Mouse (Mus musculus): ENCODE measurements around the gene Pkdcc. TPM values are rescaled to one million over a fixed set of nuclear protein-coding genes. Genes with fewer than 3 reads are reported as not detected.

The Pkdcc gene
- polyA plus RNA-seq, 1 experiment from 2014 or later, result 16.4 TPM

DNA sequence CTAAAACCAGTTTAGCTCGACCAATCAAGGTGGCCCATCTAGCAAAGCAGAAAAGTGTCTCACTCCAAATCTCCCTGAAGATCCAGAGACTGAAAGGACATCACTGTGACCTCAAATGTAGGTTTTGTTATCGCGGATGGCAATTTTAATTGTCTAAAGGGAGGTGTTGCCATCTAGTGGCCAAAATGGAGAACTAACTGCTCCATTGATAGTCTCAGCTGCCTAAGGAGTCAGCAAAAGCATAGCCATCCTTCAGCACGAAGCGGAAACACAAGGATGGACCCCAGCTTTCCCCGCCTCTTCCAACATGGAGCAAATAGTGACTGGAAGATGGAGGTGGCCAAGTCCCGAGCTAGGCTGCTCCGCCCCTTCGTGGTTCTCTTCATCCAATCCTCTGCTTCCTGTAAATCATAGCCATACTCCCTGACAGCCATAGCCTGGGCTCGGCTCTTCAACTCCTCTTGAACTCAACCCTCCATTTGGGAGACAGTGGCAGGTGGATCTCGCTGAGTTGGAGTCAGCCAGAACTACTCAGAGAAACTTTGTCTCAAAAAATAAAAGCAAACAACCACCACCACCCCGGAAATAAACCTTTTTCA lies 38.1 kb downstream of the Pkdcc start:
- no peak overlapping the region for H3K4me3 ChIP-seq (replicated peaks; ENCODE audit: low read length)
- H3K36me3 ChIP-seq (ENCODE audit: control insufficient read depth, insufficient read depth, low read length), result no peaks in the 10 kb centered on the region
- no peak overlapping the region for H3K9ac ChIP-seq (ENCODE audit: low read length)
- H3K27me3 ChIP-seq (ENCODE audit: control insufficient read depth, insufficient read depth, low read length), result no peaks in the 10 kb centered on the region
- peak; percentile 34; the same call in 1 of the 2 replicates for ATAC-seq (ENCODE audit: insufficient read depth, low FRiP score)
- no peaks in the 10 kb centered on the region for H3K9me3 ChIP-seq (replicated peaks; ENCODE audit: control insufficient read depth, low read length)
- peaks cover 9% of the 10 kb centered on the region; the same call in 1 of the 2 replicates for H3K4me1 ChIP-seq (ENCODE audit: control insufficient read depth, insufficient read depth, low read length)
- no peak overlapping the region for H3K27ac ChIP-seq (ENCODE audit: low read length)
- WGBS, result 27% methylated on average over 12 of the region's 12 CpGs
- H3K4me2 ChIP-seq (ENCODE audit: low read depth, low read length), result no peak overlapping the region

DNA sequence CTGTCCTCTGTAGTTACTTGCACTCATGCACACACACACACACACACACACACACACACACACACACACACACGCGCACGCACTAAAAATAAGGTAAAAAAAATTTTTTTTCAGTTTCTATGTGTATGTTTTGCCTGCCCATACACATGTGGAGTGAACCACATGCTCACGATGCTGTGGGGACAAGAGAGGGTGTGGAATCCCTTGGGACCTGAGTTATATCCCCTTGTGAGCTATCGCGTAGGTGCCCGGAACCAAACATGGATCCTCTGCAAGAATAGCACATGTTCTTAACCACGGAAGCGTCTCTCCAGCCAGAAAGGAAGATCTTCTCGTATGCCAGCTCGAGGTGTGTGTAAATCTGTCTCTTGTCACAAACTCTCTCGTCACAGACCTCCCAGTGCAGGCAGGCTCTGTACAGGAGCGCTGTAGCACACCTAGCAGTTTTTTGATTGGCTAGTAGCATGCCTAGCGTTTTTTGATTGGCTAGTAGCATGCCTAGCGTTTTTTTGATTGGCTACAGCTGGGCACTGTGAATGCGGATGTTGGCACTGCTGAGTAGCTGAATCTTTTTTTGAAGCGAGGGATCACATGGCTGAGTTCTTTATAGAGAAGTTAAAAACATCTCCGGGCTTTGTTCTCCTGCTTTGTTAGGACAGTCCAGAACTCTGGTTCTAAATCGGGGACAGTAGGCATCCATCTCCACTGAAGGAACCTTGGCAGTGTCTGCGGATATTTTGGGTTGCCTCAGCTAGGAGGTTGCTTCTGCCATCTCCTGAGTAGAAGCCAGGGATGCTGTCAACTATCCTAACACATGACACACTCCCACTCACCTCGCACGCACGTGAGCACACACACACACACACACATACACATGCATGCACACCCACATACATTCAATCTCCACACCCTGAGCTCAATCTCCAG lies 52.4 kb downstream of the Pkdcc start:
- H3K9ac ChIP-seq (ENCODE audit: low read length), result no peak overlapping the region
- 37% methylated on average over 23 of the region's 23 CpGs for WGBS
- ATAC-seq (ENCODE audit: insufficient read depth, low FRiP score), result peak; percentile 93

DNA sequence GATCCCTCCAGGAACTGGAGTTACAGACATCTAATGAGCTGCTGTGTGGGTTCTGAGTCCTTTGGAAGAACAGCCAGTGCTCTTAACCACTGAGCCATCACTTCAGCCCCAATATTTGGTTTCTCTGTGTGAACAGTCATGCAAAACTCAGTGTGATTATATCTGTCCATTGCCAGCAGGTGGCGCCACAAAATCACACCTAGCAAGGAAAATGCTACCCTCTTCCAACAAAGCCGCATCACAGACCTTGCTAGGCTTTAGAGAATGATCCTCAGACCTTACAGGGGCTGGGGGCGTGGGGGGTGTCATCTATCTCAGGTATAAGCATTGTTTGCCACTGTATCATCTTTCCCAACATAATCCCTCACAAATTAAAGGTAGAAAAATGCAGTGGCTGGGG lies 56.4 kb downstream of the Pkdcc start:
- Histone ChIP-seq H3K36me3 (ENCODE audit: control insufficient read depth, insufficient read depth, low read length) (no peaks in the 10 kb centered on the region), H3K9ac (ENCODE audit: low read length) (no peak overlapping the region), H3K9me3 (replicated peaks; ENCODE audit: control insufficient read depth, low read length) (no peaks in the 10 kb centered on the region), H3K4me3 (replicated peaks; ENCODE audit: low read length) (no peak overlapping the region), H3K27ac (ENCODE audit: low read length) (no peak overlapping the region), H3K4me2 (ENCODE audit: low read depth, low read length) (no peak overlapping the region), H3K4me1 (ENCODE audit: control insufficient read depth, insufficient read depth, low read length) (peaks cover 1% of the 10 kb centered on the region), H3K27me3 (ENCODE audit: control insufficient read depth, insufficient read depth, low read length) (no peaks in the 10 kb centered on the region)
- ATAC-seq (ENCODE audit: insufficient read depth, low FRiP score), result no peak
- 3% methylated on average over 3 of the region's 3 CpGs for WGBS

More for the DNA sequence above, 52.4 kb downstream of the Pkdcc start:
- no peaks in the 10 kb centered on the region for H3K36me3 ChIP-seq (ENCODE audit: control insufficient read depth, insufficient read depth, low read length)
- H3K4me1 ChIP-seq (ENCODE audit: control insufficient read depth, insufficient read depth, low read length), result no peaks in the 10 kb centered on the region; the same call in 1 of the 2 replicates
- peak overlapping the region; percentile 30 for H3K4me3 ChIP-seq (replicated peaks; ENCODE audit: low read length)
- no peaks in the 10 kb centered on the region for H3K27me3 ChIP-seq (ENCODE audit: control insufficient read depth, insufficient read depth, low read length)
- no peaks in the 10 kb centered on the region for H3K9me3 ChIP-seq (replicated peaks; ENCODE audit: control insufficient read depth, low read length)
- peak overlapping the region; percentile 56 for H3K4me2 ChIP-seq (ENCODE audit: low read depth, low read length)
- no peak overlapping the region for H3K27ac ChIP-seq (ENCODE audit: low read length)

DNA sequence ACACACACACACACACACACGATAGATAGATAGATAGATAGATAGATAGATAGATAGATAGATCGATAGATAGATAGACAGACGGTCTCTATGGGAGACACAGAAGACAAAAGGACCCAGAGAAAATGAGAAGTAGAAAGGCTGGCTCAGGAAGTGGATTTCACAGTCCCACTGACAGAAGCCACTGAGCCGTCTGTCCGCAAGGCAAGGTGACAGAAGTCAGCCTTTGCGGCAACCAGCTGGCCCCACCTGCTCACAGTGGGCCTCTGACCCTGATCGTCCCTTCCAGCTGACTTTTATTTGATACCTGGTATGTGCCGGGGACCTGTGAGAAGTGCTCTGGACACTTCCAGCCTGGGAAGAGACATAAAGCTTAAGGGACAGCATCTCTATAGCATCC lies 57.5 kb downstream of the Pkdcc start:
- no peak overlapping the region for H3K9ac ChIP-seq (ENCODE audit: low read length)
- no peak overlapping the region for H3K4me3 ChIP-seq (replicated peaks; ENCODE audit: low read length)
- no peak for ATAC-seq (ENCODE audit: insufficient read depth, low FRiP score)
- peaks cover 13% of the 10 kb centered on the region for H3K4me1 ChIP-seq (ENCODE audit: control insufficient read depth, insufficient read depth, low read length)
- no peaks in the 10 kb centered on the region for H3K36me3 ChIP-seq (ENCODE audit: control insufficient read depth, insufficient read depth, low read length)
- no peaks in the 10 kb centered on the region for H3K27me3 ChIP-seq (ENCODE audit: control insufficient read depth, insufficient read depth, low read length)
- no peaks in the 10 kb centered on the region for H3K9me3 ChIP-seq (replicated peaks; ENCODE audit: control insufficient read depth, low read length)
- WGBS, result 55% methylated on average over 8 of the region's 8 CpGs
- no peak overlapping the region for H3K4me2 ChIP-seq (ENCODE audit: low read depth, low read length)
- H3K27ac ChIP-seq (ENCODE audit: low read length), result no peak overlapping the region

DNA sequence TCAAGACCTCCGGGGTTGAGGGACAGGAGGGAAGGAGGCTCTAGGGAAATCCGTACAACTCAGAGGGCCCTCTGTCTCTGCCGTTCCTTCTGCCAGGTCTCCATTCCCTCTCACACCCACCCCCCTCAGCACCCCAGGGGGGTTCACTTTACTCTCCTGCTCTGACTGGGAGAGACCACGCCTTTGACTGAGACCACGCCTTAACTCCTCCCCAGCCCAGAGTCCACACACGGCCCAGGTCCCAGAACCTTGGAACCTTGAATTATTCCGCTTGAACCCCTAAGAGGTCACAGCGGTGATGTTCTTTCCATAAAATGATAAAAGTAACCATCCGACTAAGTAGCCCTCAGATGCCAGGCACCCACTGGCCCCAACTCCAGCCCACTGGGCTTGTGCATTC lies 58.5 kb downstream of the Pkdcc start:
- Histone ChIP-seq H3K4me1 (ENCODE audit: control insufficient read depth, insufficient read depth, low read length) (peaks cover 18% of the 10 kb centered on the region), H3K9me3 (replicated peaks; ENCODE audit: control insufficient read depth, low read length) (no peaks in the 10 kb centered on the region), H3K4me2 (ENCODE audit: low read depth, low read length) (peak overlapping the region; percentile 6), H3K9ac (ENCODE audit: low read length) (no peak overlapping the region), H3K36me3 (ENCODE audit: control insufficient read depth, insufficient read depth, low read length) (no peaks in the 10 kb centered on the region), H3K27me3 (ENCODE audit: control insufficient read depth, insufficient read depth, low read length) (no peaks in the 10 kb centered on the region), H3K27ac (ENCODE audit: low read length) (no peak overlapping the region), H3K4me3 (replicated peaks; ENCODE audit: low read length) (no peak overlapping the region)
- 26% methylated on average over 9 of the region's 9 CpGs for WGBS
- 0 out of 2 replicates have a peak, but pooled peaks have one; percentile 14 for ATAC-seq (ENCODE audit: insufficient read depth, low FRiP score)

DNA sequence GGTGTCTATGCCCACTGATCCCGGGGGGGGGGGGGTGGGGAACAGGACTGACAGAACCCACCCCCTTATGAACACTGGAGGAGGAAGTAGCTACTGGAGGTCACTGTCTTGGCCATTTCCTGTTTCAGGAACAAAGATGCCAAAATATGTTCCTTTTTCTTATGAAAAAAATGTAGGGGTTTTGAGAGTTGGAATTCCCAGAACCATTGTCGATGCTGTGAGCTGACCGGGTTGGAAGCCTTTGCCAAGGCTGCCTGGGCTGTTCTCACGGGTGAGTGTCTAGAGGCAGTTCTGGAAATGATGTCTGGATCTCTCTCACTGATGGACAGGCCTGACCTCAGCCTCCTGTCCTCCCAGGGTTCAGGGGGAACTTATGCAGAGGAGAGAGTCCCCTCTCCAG lies 59.0 kb downstream of the Pkdcc start:
- H3K36me3 ChIP-seq (ENCODE audit: control insufficient read depth, insufficient read depth, low read length), result no peaks in the 10 kb centered on the region
- 25% methylated on average over 4 of the region's 4 CpGs for WGBS
- peaks cover 18% of the 10 kb centered on the region for H3K4me1 ChIP-seq (ENCODE audit: control insufficient read depth, insufficient read depth, low read length)
- 0 out of 2 replicates have a peak overlapping the region, but pooled peaks have one; percentile 22 for H3K9ac ChIP-seq (ENCODE audit: low read length)
- H3K27me3 ChIP-seq (ENCODE audit: control insufficient read depth, insufficient read depth, low read length), result no peaks in the 10 kb centered on the region
- H3K4me3 ChIP-seq (replicated peaks; ENCODE audit: low read length), result no peak overlapping the region
- H3K4me2 ChIP-seq (ENCODE audit: low read depth, low read length), result peak overlapping the region; percentile 6; the same call in 1 of the 2 replicates
- H3K9me3 ChIP-seq (replicated peaks; ENCODE audit: control insufficient read depth, low read length), result no peaks in the 10 kb centered on the region
- no peak for ATAC-seq (ENCODE audit: insufficient read depth, low FRiP score)
- peak overlapping the region; percentile 53 for H3K27ac ChIP-seq (ENCODE audit: low read length)

Other genes starting within 250 kb of the Pkdcc start
- 21.4 and 24.2 TPM in 2 replicates for gene Eml4, start 135.6 kb downstream of the Pkdcc start, polyA plus RNA-seq (2015; fragmentation: Nextera tagmentation; extraction: Ambion mirVana)

Measured in stomach, embryonic 16.5 days (tissue).